Mouse (Mus musculus) lung, postnatal 10 days (tissue): ENCODE data around the gene Iqce.

Source experiments
- DNase-seq: peaks from one replicate; pipeline ENCODE4 v3.0.0; 2021

Gene Iqce

GRCm38 (mm10) chr5:140637058-140637410, 65.1 kb downstream of the Iqce start:
- no peak for DNase-seq

GRCm38 (mm10) chr5:140636316-140637057, 65.7 kb downstream of the Iqce start:
- peak; percentile 69 for DNase-seq

GRCm38 (mm10) chr5:140634798-140635722, 67.1 kb downstream of the Iqce start:
- no peak for DNase-seq

GRCm38 (mm10) chr5:140633432-140633831, 68.7 kb downstream of the Iqce start:
- DNase-seq: no peak

- peak; percentile 48 for DNase-seq
Measured at GRCm38 (mm10) chr5:140628995-140629394, 73.2 kb downstream of the Iqce start.

GRCm38 (mm10) chr5:140627580-140627979, 74.6 kb downstream of the Iqce start:
- no peak for DNase-seq

GRCm38 (mm10) chr5:140624961-140625360, 77.2 kb downstream of the Iqce start:
- DNase-seq: no peak

GRCm38 (mm10) chr5:140624238-140624637, 77.9 kb downstream of the Iqce start:
- DNase-seq: no peak

GRCm38 (mm10) chr5:140623791-140624190, 78.4 kb downstream of the Iqce start:
- DNase-seq: no peak

GRCm38 (mm10) chr5:140622978-140623670, 79.1 kb downstream of the Iqce start:
- no peak for DNase-seq

- DNase-seq: no peak
Measured at GRCm38 (mm10) chr5:140621517-140621916, 80.7 kb downstream of the Iqce start.

- no peak for DNase-seq
Measured at GRCm38 (mm10) chr5:140621092-140621491, 81.1 kb downstream of the Iqce start.

- DNase-seq: no peak
Measured at GRCm38 (mm10) chr5:140619895-140620736, 82.1 kb downstream of the Iqce start.

- peak; percentile 88 for DNase-seq
Measured at GRCm38 (mm10) chr5:140619151-140619771, 82.9 kb downstream of the Iqce start.

GRCm38 (mm10) chr5:140617714-140618113, 84.5 kb downstream of the Iqce start:
- DNase-seq: peak; percentile 59

- no peak for DNase-seq
Measured at GRCm38 (mm10) chr5:140616691-140617090, 85.5 kb downstream of the Iqce start.

- DNase-seq: no peak
Measured at GRCm38 (mm10) chr5:140616110-140616503, 86.1 kb downstream of the Iqce start.

GRCm38 (mm10) chr5:140615321-140616109, 86.7 kb downstream of the Iqce start:
- DNase-seq: no peak

- DNase-seq: no peak
Measured at GRCm38 (mm10) chr5:140614837-140615236, 87.3 kb downstream of the Iqce start.

GRCm38 (mm10) chr5:140614141-140614540, 88.0 kb downstream of the Iqce start:
- DNase-seq: no peak

GRCm38 (mm10) chr5:140612191-140612590, 90.0 kb downstream of the Iqce start:
- DNase-seq: no peak
